Mouse (Mus musculus) midbrain, embryonic 16.5 days (tissue): ENCODE measurements around the gene Uqcrh. TPM values are rescaled to one million over a fixed set of nuclear protein-coding genes. Genes with fewer than 3 reads are reported as not detected.

Source experiments
- polyA plus RNA-seq: library from polyadenylated mRNA; unstranded; fragments of >200 nt; fragmentation: Nextera tagmentation; extraction: Ambion mirVana; gene quantifications from 2 replicates; pipeline ENCODE4 v1.2.1, GENCODE M21; 2015

The Uqcrh gene
- polyA plus RNA-seq, 1 experiment from 2014 or later = 376 TPM

Other genes with a start within 250 kb of the Uqcrh start
- gene Mob3c, start 247.0 kb downstream of the Uqcrh start, polyA plus RNA-seq = 5.0 and 6.2 TPM in 2 replicates
- 22.3 and 24.5 TPM in 2 replicates for gene Mknk1, start 235.9 kb downstream of the Uqcrh start, polyA plus RNA-seq
- gene Kncn, start 190.7 kb downstream of the Uqcrh start, polyA plus RNA-seq = 0.18 TPM in 1 of 2 replicates, not detected in the other
- 0.48 and 0.55 TPM in 2 replicates for gene 6430628N08Rik, start 184.4 kb downstream of the Uqcrh start, polyA plus RNA-seq
- 6.1 and 12.0 TPM in 2 replicates for gene Dmbx1, start 135.1 kb downstream of the Uqcrh start, polyA plus RNA-seq
- 25.9 and 27.3 TPM in 2 replicates for gene Faah, start 57.1 kb downstream of the Uqcrh start, polyA plus RNA-seq
- gene Nsun4, start 21.2 kb downstream of the Uqcrh start, polyA plus RNA-seq = 9.9 and 11.3 TPM in 2 replicates
- gene Lrrc41, start 198 bp upstream of the Uqcrh start, polyA plus RNA-seq = 73.7 and 74.6 TPM in 2 replicates
- gene Rad54l, start 48.6 kb upstream of the Uqcrh start, polyA plus RNA-seq = 4.6 and 6.1 TPM in 2 replicates
- gene Pomgnt1, start 48.8 kb upstream of the Uqcrh start, polyA plus RNA-seq = 63.1 and 68.8 TPM in 2 replicates
- 2.1 and 3.1 TPM in 2 replicates for gene Lurap1, start 76.3 kb upstream of the Uqcrh start, polyA plus RNA-seq
- not detected in 2 replicates for gene Tspan1, start 92.5 kb upstream of the Uqcrh start, polyA plus RNA-seq
- not detected in 2 replicates for gene 1700042G07Rik, start 98.3 kb upstream of the Uqcrh start, polyA plus RNA-seq
- not detected in 2 replicates for gene Gm49337, start 98.3 kb upstream of the Uqcrh start, polyA plus RNA-seq
- 80.5 and 94.2 TPM in 2 replicates for gene Pik3r3, start 146.5 kb upstream of the Uqcrh start, polyA plus RNA-seq